Mouse (Mus musculus) bone marrow macrophage, adult 2 months (primary cell): ENCODE results near the gene Chst15.

ENCODE experiments used
- CTCF ChIP-seq: IDR thresholded peaks from 2 replicates; pipeline ENCODE4 v1.5.1; 2012; ENCODE audit warnings: low read depth, mild to moderate bottlenecking, low read length, moderate library complexity
- POLR2A ChIP-seq: IDR thresholded peaks from 2 replicates; pipeline ENCODE4 v1.6.1; 2012; ENCODE audit warnings: mild to moderate bottlenecking, low read depth, low read length, borderline replicate concordance

DNA sequence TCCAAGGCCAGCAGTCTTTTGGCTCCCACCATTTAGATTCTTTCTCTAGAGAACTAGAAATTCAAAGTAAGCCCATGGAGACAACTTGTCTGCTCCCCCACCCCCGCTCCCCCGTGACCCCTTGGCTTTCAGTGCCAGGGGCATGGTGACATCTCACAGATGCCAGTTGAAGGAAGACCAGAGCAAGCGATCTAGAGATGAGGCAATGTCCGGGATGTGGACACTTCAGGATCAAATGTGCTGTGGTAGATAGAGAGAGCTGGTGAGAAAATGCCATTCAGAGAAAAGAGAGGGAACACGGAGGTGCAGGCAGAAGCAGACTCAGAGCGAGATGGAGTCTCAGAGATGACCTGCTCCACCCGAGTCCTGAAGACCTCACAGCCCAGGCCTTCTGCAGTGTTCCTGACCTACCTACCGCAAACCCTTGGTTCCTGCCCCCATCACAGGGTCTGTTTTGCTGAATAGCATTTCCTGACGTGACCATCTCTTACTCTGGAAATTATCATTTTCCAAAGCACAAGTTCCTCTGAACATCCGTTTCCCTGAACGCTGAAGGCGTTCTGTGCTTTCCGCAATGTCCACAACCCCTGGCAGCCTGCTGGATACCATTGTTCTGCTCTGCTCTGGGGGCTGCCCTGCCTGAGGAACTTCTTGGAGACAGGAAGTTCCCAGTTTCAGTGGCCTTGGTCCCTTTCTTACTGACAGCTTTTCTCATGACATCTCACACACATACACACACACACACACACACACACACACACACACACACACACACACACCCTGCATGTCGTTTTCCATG, 22.2 kb upstream of the Chst15 start:
- TF ChIP-seq CTCF (no peak), POLR2A (no peak)
